Mouse (Mus musculus) neural tube, embryonic 11.5 days (tissue): ENCODE data around the gene Tmem178. TPM values are rescaled to one million over a fixed set of nuclear protein-coding genes. Genes with fewer than 3 reads are reported as not detected.
A peak's percentile ranks its signal among the peaks of the same experiment; 100 is the strongest.

ENCODE experiments used
- ATAC-seq: fragments of 200-750 bp; cut with Nextera tagmentation; 2 replicates; pipeline ENCODE4 v1.8.0; 2017; ENCODE audit warnings: moderate number of reproducible peaks, mild to moderate bottlenecking, moderate TSS enrichment, moderate library complexity; ENCODE audit not compliant: insufficient read depth, low FRiP score, low TSS enrichment
- DNase-seq: peaks from one replicate; pipeline ENCODE4 v3.0.0-alpha.2; 2015; ENCODE audit warnings: low spot score
- H3K27ac ChIP-seq: fragments of 300-500 bp; sonication (generic); 2 replicates; pipeline ENCODE4 v1.5.1; 2014; ENCODE audit warnings: low read depth, mild to moderate bottlenecking, low read length
- H3K27me3 ChIP-seq: fragments of 300-500 bp; sonication (generic); 2 replicates; pipeline ENCODE4 v1.6.1; 2014; ENCODE audit warnings: mild to moderate bottlenecking, low read length, mixed read lengths; ENCODE audit not compliant: control insufficient read depth, insufficient read depth
- H3K36me3 ChIP-seq: fragments of 300-500 bp; sonication (generic); 2 replicates; pipeline ENCODE4 v1.6.1; 2014; ENCODE audit warnings: mild to moderate bottlenecking, low read length, moderate library complexity, mixed read lengths; ENCODE audit not compliant: control insufficient read depth, insufficient read depth
- H3K4me1 ChIP-seq: fragments of 300-500 bp; sonication (generic); 2 replicates; pipeline ENCODE4 v1.6.1; 2014; ENCODE audit warnings: low read length, mixed read lengths; ENCODE audit not compliant: control insufficient read depth, insufficient read depth
- H3K4me2 ChIP-seq: fragments of 300-500 bp; sonication (generic); 2 replicates; pipeline ENCODE4 v1.6.1; 2014; ENCODE audit warnings: low read depth, mild to moderate bottlenecking, moderate library complexity
- H3K4me3 ChIP-seq: fragments of 300-500 bp; sonication (generic); 2 replicates; pipeline ENCODE4 v1.5.1; 2014; ENCODE audit warnings: low read depth, low read length
- H3K9ac ChIP-seq: fragments of 300-500 bp; sonication (generic); 2 replicates; pipeline ENCODE4 v1.6.1; 2014; ENCODE audit warnings: mild to moderate bottlenecking, low read length
- H3K9me3 ChIP-seq: fragments of 300-500 bp; sonication (generic); 2 replicates; pipeline ENCODE4 v1.6.1; 2016; ENCODE audit warnings: low read length; ENCODE audit not compliant: control insufficient read depth
- WGBS: fragments of 180-500 bp; shearing (Covaris S2); extraction: QIAGEN DNeasy Blood & Tissue Kit; methylation state at CpG from one replicate; pipeline ENCODE4 v1.1.7; 2014; 5-methylcytosine and 5-hydroxymethylcytosine counted together
- polyA plus RNA-seq: library from polyadenylated mRNA; unstranded; fragments of >200 nt; fragmentation: Nextera tagmentation; extraction: Ambion mirVana; gene quantifications from 2 replicates; pipeline ENCODE4 v1.2.1, GENCODE M21; 2014

The Tmem178 gene
- polyA plus RNA-seq, 1 experiment from 2014 or later, result 16.4 TPM

- ATAC-seq (no peak), DNase-seq (no peak)
- peaks cover 9% of the 10 kb centered on the region; the same call in 1 of the 2 replicates for H3K4me1 ChIP-seq
- H3K9ac ChIP-seq, result no peak overlapping the region
- no peaks in the 10 kb centered on the region for H3K27me3 ChIP-seq
- no peak overlapping the region for H3K4me2 ChIP-seq
- H3K36me3 ChIP-seq, result no peaks in the 10 kb centered on the region
- H3K4me3 ChIP-seq, result no peak overlapping the region
- H3K9me3 ChIP-seq, result no peaks in the 10 kb centered on the region
- WGBS, result 84% methylated on average over 10 of the region's 10 CpGs
- no peak overlapping the region for H3K27ac ChIP-seq
Measured at GRCm38 (mm10) chr17:80970716-80971115, 26.3 kb downstream of the Tmem178 start.

- H3K27ac ChIP-seq, result no peak overlapping the region
- WGBS, result 85% methylated on average over 7 of the region's 7 CpGs
- 0 out of 2 replicates have a peak, but pooled peaks cover 3% of the 10 kb centered on the region for H3K4me1 ChIP-seq
- no peaks in the 10 kb centered on the region for H3K9me3 ChIP-seq
- no peaks in the 10 kb centered on the region for H3K36me3 ChIP-seq
- H3K4me2 ChIP-seq, result no peak overlapping the region
- no peak for DNase-seq
- ATAC-seq, result no peak
- H3K27me3 ChIP-seq, result no peaks in the 10 kb centered on the region
- no peak overlapping the region for H3K4me3 ChIP-seq
- H3K9ac ChIP-seq, result no peak overlapping the region
Measured at GRCm38 (mm10) chr17:80972891-80973290, 28.5 kb downstream of the Tmem178 start.

GRCm38 (mm10) chr17:80977245-80977644, 32.8 kb downstream of the Tmem178 start:
- H3K27me3 ChIP-seq, result no peaks in the 10 kb centered on the region
- no peak overlapping the region for H3K4me2 ChIP-seq
- H3K4me3 ChIP-seq, result no peak overlapping the region
- H3K4me1 ChIP-seq, result no peaks in the 10 kb centered on the region
- ATAC-seq, result no peak
- no peak for DNase-seq
- no peaks in the 10 kb centered on the region for H3K9me3 ChIP-seq
- WGBS, result 85% methylated on average over 5 of the region's 5 CpGs
- no peak overlapping the region for H3K27ac ChIP-seq
- no peaks in the 10 kb centered on the region for H3K36me3 ChIP-seq
- H3K9ac ChIP-seq, result no peak overlapping the region

- Histone ChIP-seq H3K4me2 (no peak overlapping the region), H3K9me3 (no peaks in the 10 kb centered on the region), H3K27me3 (no peaks in the 10 kb centered on the region), H3K4me1 (no peaks in the 10 kb centered on the region), H3K27ac (no peak overlapping the region), H3K4me3 (no peak overlapping the region), H3K36me3 (no peaks in the 10 kb centered on the region), H3K9ac (no peak overlapping the region)
- WGBS, result 76% methylated on average over 10 of the region's 10 CpGs
- no peak for ATAC-seq
- no peak for DNase-seq
Measured at GRCm38 (mm10) chr17:80980096-80980495, 35.7 kb downstream of the Tmem178 start.

- Histone ChIP-seq H3K4me2 (no peak overlapping the region), H3K9ac (no peak overlapping the region), H3K9me3 (no peaks in the 10 kb centered on the region), H3K27ac (no peak overlapping the region), H3K4me1 (no peaks in the 10 kb centered on the region), H3K36me3 (no peaks in the 10 kb centered on the region), H3K27me3 (no peaks in the 10 kb centered on the region), H3K4me3 (no peak overlapping the region)
- ATAC-seq (peak; percentile 8; the same call in 1 of the 2 replicates), DNase-seq (no peak)
- 79% methylated on average over 12 of the region's 12 CpGs for WGBS
Measured at GRCm38 (mm10) chr17:80981721-80982411, 37.4 kb downstream of the Tmem178 start.

- Histone ChIP-seq H3K27me3 (no peaks in the 10 kb centered on the region), H3K9me3 (no peaks in the 10 kb centered on the region), H3K27ac (no peak overlapping the region), H3K4me2 (no peak overlapping the region), H3K36me3 (no peaks in the 10 kb centered on the region), H3K4me1 (no peaks in the 10 kb centered on the region), H3K4me3 (no peak overlapping the region), H3K9ac (no peak overlapping the region)
- WGBS, result 14% methylated on average over 8 of the region's 8 CpGs
- DNase-seq, result peak; percentile 76
- peak; percentile 69 for ATAC-seq
Measured at GRCm38 (mm10) chr17:80982412-80982787, 38.0 kb downstream of the Tmem178 start.

- WGBS, result 82% methylated on average over 10 of the region's 10 CpGs
- H3K27ac ChIP-seq, result no peak overlapping the region
Measured at GRCm38 (mm10) chr17:80982976-80983375, 38.5 kb downstream of the Tmem178 start.

GRCm38 (mm10) chr17:80991535-80992127, 47.2 kb downstream of the Tmem178 start:
- no peak for ATAC-seq
- Histone ChIP-seq H3K27ac (no peak overlapping the region), H3K4me2 (no peak overlapping the region), H3K27me3 (no peaks in the 10 kb centered on the region), H3K9me3 (no peaks in the 10 kb centered on the region), H3K4me3 (no peak overlapping the region), H3K36me3 (no peaks in the 10 kb centered on the region), H3K4me1 (no peaks in the 10 kb centered on the region), H3K9ac (no peak overlapping the region)
- no peak for DNase-seq
- 78% methylated on average over 8 of the region's 8 CpGs for WGBS

More at GRCm38 (mm10) chr17:80982976-80983375, 38.5 kb downstream of the Tmem178 start:
- DNase-seq (no peak), ATAC-seq (no peak)
- Histone ChIP-seq H3K9me3 (no peaks in the 10 kb centered on the region), H3K4me2 (no peak overlapping the region), H3K36me3 (no peaks in the 10 kb centered on the region), H3K9ac (no peak overlapping the region), H3K4me1 (no peaks in the 10 kb centered on the region), H3K4me3 (no peak overlapping the region), H3K27me3 (no peaks in the 10 kb centered on the region)

GRCm38 (mm10) chr17:80997226-80997625, 52.8 kb downstream of the Tmem178 start:
- no peaks in the 10 kb centered on the region for H3K4me1 ChIP-seq
- no peaks in the 10 kb centered on the region for H3K9me3 ChIP-seq
- H3K36me3 ChIP-seq, result no peaks in the 10 kb centered on the region
- no peak overlapping the region for H3K27ac ChIP-seq
- no peak overlapping the region for H3K4me3 ChIP-seq
- DNase-seq, result no peak
- H3K9ac ChIP-seq, result no peak overlapping the region
- no peaks in the 10 kb centered on the region for H3K27me3 ChIP-seq
- 82% methylated on average over 2 of the region's 2 CpGs for WGBS
- H3K4me2 ChIP-seq, result no peak overlapping the region
- ATAC-seq, result no peak
